Mouse (Mus musculus) megakaryocyte, embryonic 14.5 days (primary cell): ENCODE results near the gene Myo5c. TPM values are rescaled to one million over a fixed set of nuclear protein-coding genes. Genes with fewer than 3 reads are reported as not detected.
A peak's percentile ranks its signal among the peaks of the same experiment; 100 is the strongest.

Experiments used
- H3K27me3 ChIP-seq: replicated peaks from 2 replicates; pipeline ENCODE3; 2012; ENCODE audit warnings: inconsistent platforms
- H3K36me3 ChIP-seq: replicated peaks from 2 replicates; pipeline ENCODE3; 2012; ENCODE audit warnings: low read length, inconsistent platforms, mixed read lengths
- H3K4me1 ChIP-seq: 2 replicates; pipeline ENCODE4 v1.6.1; 2012; ENCODE audit warnings: inconsistent platforms
- H3K4me3 ChIP-seq: replicated peaks from 2 replicates; pipeline ENCODE3; 2012; ENCODE audit warnings: moderate library complexity, mild to moderate bottlenecking, inconsistent platforms
- H3K9me3 ChIP-seq: 2 replicates; pipeline ENCODE4 v1.6.1; 2012; ENCODE audit warnings: inconsistent platforms
- FLI1 ChIP-seq: IDR thresholded peaks from 2 replicates; pipeline ENCODE4 v1.6.1; 2012; ENCODE audit warnings: low read length, inconsistent platforms, mixed read lengths
- GATA1 ChIP-seq: IDR thresholded peaks from 3 replicates; pipeline ENCODE4 v1.6.1; 2012; ENCODE audit warnings: mixed read lengths, low read length, inconsistent platforms, borderline replicate concordance
- polyA plus RNA-seq: library from polyadenylated mRNA; stranded (reverse); fragments of >175 nt; gene quantifications from 2 replicates; pipeline ENCODE4 v1.2.3, GENCODE M21; 2012; ENCODE audit warnings: low replicate concordance; ENCODE audit not compliant: insufficient read depth

The Myo5c gene
- polyA plus RNA-seq, 1 experiment, result 0.27 TPM

DNA sequence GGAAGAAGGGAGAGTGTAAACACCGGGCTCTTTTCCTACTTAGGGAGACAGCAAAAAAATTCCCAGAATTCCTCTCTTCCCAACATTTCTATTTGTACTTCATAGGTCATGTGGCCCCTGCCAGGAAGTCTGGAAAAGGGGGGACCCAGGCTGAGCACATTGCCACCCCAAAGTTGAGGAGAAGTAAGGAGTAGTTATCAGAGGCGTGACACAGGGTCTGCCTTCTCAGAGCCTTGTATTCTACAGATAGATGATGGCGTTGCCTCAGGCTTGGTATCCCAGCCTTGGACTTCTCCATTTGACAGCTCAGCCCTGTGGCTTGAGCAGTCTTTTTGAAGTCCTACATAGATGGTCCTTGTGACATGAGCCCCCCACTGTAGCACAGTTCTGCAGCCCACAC lies 83.4 kb downstream of the Myo5c start:
- Histone ChIP-seq H3K36me3 (peaks cover 42% of the 10 kb centered on the region), H3K4me3 (peak overlapping the region; percentile 96), H3K4me1 (peaks cover 86% of the 10 kb centered on the region), H3K27me3 (peaks cover 3% of the 10 kb centered on the region), H3K9me3 (no peaks in the 10 kb centered on the region)
- no peak for TF ChIP-seq FLI1
- no peak for TF ChIP-seq GATA1

DNA sequence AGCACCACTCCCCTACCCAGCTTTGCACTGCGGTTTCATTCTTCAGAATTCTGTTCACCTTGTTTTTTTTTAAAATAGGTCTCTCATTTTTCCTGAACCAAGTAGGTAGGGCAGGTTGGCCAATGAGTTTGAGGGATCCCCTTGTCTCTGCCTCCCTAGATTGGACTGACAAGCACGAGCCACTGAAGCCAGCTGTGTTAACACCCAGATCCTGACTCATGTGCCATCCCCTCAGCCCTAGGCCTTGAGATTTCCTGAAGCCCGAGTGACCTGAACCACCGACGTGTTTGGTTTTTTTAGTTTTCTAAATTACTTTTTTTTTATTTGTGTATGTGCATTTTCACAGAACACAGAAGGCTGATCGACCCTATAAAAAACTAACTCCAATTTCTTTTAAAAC lies 85.0 kb downstream of the Myo5c start:
- no peak for TF ChIP-seq FLI1
- TF ChIP-seq GATA1, result no peak
- H3K27me3 ChIP-seq, result no peaks in the 10 kb centered on the region
- peaks cover 87% of the 10 kb centered on the region for H3K4me1 ChIP-seq
- H3K9me3 ChIP-seq, result no peaks in the 10 kb centered on the region
- peaks cover 55% of the 10 kb centered on the region for H3K36me3 ChIP-seq
- H3K4me3 ChIP-seq, result no peak overlapping the region

DNA sequence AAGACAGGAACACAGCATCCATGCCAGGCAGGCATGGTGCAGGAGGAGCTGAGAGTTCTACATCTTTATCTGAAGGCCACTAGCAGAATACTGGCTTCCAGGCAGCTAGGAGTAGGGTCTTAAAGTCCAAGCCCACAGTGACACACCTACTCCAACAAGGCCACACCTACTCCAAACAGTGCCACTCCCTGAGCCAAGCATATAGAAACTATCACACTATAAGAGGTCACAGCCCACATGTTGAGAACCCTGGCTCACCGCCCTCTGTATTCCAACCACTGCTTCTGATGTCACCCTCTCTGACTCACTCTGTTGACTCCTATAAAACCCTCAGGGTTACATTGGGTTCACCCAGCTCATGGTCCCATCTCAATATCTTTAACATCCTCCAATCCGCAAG lies 86.4 kb downstream of the Myo5c start:
- Histone ChIP-seq H3K27me3 (no peaks in the 10 kb centered on the region), H3K4me3 (no peak overlapping the region), H3K4me1 (peaks cover 82% of the 10 kb centered on the region), H3K9me3 (no peaks in the 10 kb centered on the region), H3K36me3 (peaks cover 61% of the 10 kb centered on the region)
- no peak for TF ChIP-seq GATA1
- TF ChIP-seq FLI1, result no peak

DNA sequence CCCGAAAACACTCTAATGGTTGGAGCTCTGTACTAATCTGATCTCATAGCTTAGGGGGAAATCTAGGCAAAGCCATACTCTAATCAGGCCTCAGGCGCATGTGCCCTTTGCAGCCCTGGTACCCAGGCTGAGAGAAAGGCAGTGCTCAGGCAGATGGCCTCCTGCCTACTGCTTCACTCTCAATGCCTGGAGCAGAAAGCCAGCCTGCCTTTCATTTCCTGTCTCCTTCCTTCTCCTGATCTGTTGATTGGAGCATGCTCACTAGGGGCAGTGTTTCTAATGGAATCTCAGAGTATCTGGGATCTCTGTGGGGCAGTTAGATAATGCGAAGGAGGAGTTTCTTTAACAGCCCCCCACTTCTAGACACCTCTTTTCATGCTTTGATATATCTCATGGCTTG lies 87.5 kb downstream of the Myo5c start:
- Histone ChIP-seq H3K4me1 (peaks cover 77% of the 10 kb centered on the region), H3K4me3 (peak overlapping the region; percentile 2), H3K36me3 (peaks cover 61% of the 10 kb centered on the region), H3K27me3 (no peaks in the 10 kb centered on the region), H3K9me3 (no peaks in the 10 kb centered on the region)
- TF ChIP-seq FLI1 (no peak), GATA1 (no peak)

DNA sequence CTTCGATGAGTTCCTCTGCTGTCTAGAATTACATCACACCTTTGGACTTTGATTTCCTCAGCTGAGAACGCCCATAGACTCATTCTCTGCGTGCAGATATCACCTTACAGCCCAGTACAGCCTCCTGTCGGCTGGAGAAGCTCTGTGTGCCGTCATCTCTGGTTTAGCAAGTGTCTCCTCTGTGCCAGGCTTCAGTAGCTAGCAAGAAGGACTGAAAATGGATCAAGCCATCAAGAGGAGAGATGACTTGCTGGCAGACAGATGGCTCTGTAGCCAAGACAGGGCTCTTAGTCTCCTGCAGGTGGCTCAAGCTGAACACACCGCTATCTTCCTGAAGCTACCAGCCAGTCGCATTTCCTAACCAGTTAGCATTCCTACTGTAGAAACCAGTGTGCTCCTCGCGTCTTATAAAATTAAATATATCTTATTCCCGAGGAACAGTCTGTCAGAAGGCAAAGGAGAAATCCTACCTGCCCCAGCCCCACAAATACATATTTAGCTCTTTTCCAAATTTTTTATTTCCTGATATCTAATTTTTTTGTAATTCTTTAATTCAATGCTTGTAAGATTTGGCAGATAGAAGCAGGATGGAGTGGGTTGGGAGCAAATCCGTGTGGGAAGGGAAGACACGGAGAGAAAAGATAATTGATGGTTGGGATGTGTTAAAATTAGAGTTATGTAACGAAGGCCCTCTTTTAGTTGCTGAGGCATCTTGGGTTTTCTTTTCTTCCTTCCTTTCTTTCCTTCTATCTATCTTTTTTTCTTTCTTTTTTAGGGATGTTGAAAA lies 90.5 kb downstream of the Myo5c start:
- H3K27me3 ChIP-seq, result no peaks in the 10 kb centered on the region
- TF ChIP-seq GATA1 (no peak), FLI1 (no peak)
- H3K4me1 ChIP-seq, result peaks cover 67% of the 10 kb centered on the region
- H3K4me3 ChIP-seq, result no peak overlapping the region
- H3K36me3 ChIP-seq, result peaks cover 73% of the 10 kb centered on the region
- no peaks in the 10 kb centered on the region for H3K9me3 ChIP-seq

DNA sequence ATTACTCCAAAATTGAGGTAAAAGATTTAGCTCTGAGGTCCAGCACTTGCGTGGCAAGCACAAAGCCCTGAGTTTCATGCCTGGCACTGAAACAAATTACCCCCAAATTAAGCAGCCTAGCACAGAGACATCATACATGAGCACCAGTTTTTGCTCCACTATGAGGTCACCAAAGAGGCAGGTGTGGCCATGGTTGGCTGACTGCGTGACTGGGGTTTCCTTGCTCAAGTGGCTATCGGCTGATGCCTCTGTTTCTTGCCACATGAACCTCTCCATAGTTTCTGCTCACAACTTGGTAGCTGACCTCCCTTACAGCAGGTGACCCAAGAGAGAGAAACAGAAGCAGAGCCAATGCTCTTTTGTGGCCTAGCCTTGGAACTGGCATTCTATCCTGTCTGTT lies 96.2 kb downstream of the Myo5c start:
- H3K4me3 ChIP-seq, result no peak overlapping the region
- no peak for TF ChIP-seq FLI1
- TF ChIP-seq GATA1, result no peak

DNA sequence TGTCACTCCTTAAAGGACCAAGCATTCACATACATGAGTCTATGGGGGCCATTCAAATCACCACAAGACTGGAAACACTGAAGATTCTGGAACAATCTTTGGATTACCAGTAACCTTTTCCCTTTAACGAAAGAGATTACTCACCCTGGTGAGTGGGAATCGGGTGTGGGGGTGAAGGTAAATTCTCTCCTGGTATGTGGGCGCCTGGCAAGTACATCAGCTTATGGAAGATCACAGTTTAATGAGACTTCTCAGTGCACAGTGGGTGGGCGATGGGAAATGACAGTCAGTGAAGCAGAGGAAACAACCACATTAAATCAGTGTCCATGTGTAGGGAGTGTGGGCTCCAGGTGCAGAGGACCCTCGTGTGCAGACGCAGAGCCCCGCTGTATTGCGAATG lies 99.0 kb downstream of the Myo5c start:
- Histone ChIP-seq H3K4me1 (peaks cover 8% of the 10 kb centered on the region), H3K36me3 (peaks cover 95% of the 10 kb centered on the region), H3K27me3 (no peaks in the 10 kb centered on the region), H3K9me3 (peaks cover 6% of the 10 kb centered on the region; the same call in 1 of the 2 replicates), H3K4me3 (no peak overlapping the region)
- TF ChIP-seq FLI1 (no peak), GATA1 (no peak)

More for the DNA sequence above, 96.2 kb downstream of the Myo5c start:
- Histone ChIP-seq H3K27me3 (no peaks in the 10 kb centered on the region), H3K4me1 (peaks cover 22% of the 10 kb centered on the region), H3K9me3 (no peaks in the 10 kb centered on the region), H3K36me3 (peaks cover 81% of the 10 kb centered on the region)

DNA sequence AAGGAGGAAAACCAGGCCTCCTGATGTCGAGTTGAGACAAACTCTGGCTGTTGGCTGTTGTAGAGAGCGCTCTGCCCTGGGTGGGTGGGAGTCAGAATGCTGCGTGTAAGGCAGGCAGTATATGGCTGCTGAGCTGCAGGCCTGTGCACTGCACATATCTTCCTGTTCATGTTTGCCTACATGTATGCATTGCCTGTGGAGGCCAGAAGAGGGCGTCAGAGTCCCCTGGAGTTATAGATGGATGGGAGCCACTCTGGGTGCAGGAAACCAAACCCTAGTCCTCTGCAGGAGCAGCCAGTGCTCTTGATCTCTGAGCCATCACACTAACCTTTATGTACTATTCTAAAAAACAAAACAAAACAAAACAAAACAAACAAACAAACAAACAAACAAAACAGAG lies 102.6 kb downstream of the Myo5c start:
- Histone ChIP-seq H3K36me3 (peaks cover 96% of the 10 kb centered on the region), H3K4me3 (no peak overlapping the region), H3K4me1 (peaks cover 3% of the 10 kb centered on the region; the same call in 1 of the 2 replicates), H3K27me3 (no peaks in the 10 kb centered on the region), H3K9me3 (peaks cover 6% of the 10 kb centered on the region; the same call in 1 of the 2 replicates)
- TF ChIP-seq FLI1 (no peak), GATA1 (no peak)

DNA sequence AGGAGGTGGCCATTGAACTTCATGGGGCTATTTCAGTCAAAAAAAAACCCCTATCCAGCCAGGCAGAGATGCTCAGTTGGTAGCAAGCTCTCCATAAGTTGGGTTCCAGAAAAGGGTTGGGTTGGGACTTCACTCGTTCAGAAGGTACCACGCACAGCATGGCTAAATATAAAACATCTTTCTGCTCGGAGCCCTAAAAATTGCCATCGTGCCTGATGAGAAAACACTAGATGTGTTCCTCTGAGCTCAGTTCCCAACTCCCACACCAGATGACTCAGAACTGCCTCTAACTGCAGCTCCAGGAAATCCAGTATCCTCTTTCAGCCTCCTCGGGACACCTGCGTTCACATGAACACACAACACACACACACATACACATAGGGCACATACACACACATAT lies 106.2 kb downstream of the Myo5c start:
- Histone ChIP-seq H3K36me3 (peaks cover 95% of the 10 kb centered on the region), H3K4me1 (peaks cover 8% of the 10 kb centered on the region), H3K4me3 (no peak overlapping the region), H3K27me3 (no peaks in the 10 kb centered on the region), H3K9me3 (peaks cover 6% of the 10 kb centered on the region; the same call in 1 of the 2 replicates)
- no peak for TF ChIP-seq GATA1
- TF ChIP-seq FLI1, result no peak

DNA sequence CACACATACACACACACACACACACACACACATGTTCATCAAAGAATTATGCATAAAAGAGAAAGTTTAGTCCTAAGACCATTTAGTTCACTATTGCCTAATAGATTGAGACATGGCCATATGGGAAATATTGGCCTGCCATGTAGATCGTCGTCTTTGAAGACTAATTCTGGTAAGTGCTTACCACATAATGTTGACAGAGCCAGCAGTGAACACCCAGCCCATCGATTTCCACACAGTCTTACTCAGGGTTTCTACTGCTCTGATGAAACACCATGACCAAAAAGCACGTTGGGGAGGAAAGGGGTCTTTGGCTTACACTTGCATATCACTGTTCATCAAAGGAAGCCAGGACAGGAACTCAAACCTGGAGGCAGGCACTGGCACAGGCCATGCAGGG lies 110.6 kb downstream of the Myo5c start:
- Histone ChIP-seq H3K4me3 (no peak overlapping the region), H3K36me3 (peaks cover 98% of the 10 kb centered on the region), H3K27me3 (no peaks in the 10 kb centered on the region), H3K4me1 (peaks cover 16% of the 10 kb centered on the region), H3K9me3 (no peaks in the 10 kb centered on the region)
- TF ChIP-seq GATA1 (no peak), FLI1 (no peak)
